Mouse (Mus musculus): ENCODE results near the gene Mab21l3. TPM values are rescaled to one million over a fixed set of nuclear protein-coding genes. Genes with fewer than 3 reads are reported as not detected.
A peak's percentile ranks its signal among the peaks of the same experiment; 100 is the strongest.

Mab21l3 gene
- total RNA-seq, 1 experiment from 2014 or later: not detected

- no peak for ATAC-seq (replicated peaks; ENCODE audit: low read depth, poor library complexity, severe bottlenecking)
These were observed 43.2 kb downstream of the Mab21l3 start for GRCm38 (mm10) chr3:101805562-101806004.

- no peak for ATAC-seq (replicated peaks; ENCODE audit: low read depth, poor library complexity, severe bottlenecking)
These were observed 43.7 kb downstream of the Mab21l3 start for GRCm38 (mm10) chr3:101804971-101805561.

GRCm38 (mm10) chr3:101804331-101804730, 44.4 kb downstream of the Mab21l3 start:
- ATAC-seq (replicated peaks; ENCODE audit: low read depth, poor library complexity, severe bottlenecking): no peak

DNA sequence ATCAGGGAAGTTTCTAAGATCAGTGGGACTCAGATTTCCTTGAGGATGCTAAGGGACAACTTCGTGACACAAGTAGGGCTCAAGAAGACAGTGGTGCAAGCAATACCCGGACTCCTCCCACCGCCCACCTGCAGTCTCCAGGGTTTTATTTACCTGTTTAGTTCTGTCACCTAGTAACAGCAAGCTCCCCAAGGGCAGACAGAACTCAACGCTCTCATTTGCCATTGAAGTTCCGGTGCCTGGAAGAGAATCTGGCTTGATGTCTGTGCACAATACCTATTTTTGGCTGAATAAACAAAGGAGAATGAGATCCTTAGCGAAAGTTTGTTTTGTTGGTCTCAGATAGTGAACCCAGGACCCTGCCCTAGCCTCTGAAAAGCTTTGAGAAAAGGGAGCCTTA, 45.0 kb downstream of the Mab21l3 start:
- ATAC-seq (replicated peaks; ENCODE audit: low read depth, poor library complexity, severe bottlenecking): no peak

GRCm38 (mm10) chr3:101802746-101803145, 46.0 kb downstream of the Mab21l3 start:
- no peak for ATAC-seq (replicated peaks; ENCODE audit: low read depth, poor library complexity, severe bottlenecking)

- ATAC-seq (replicated peaks; ENCODE audit: low read depth, poor library complexity, severe bottlenecking): no peak
These were observed 48.2 kb downstream of the Mab21l3 start for GRCm38 (mm10) chr3:101800596-101801018.

DNA sequence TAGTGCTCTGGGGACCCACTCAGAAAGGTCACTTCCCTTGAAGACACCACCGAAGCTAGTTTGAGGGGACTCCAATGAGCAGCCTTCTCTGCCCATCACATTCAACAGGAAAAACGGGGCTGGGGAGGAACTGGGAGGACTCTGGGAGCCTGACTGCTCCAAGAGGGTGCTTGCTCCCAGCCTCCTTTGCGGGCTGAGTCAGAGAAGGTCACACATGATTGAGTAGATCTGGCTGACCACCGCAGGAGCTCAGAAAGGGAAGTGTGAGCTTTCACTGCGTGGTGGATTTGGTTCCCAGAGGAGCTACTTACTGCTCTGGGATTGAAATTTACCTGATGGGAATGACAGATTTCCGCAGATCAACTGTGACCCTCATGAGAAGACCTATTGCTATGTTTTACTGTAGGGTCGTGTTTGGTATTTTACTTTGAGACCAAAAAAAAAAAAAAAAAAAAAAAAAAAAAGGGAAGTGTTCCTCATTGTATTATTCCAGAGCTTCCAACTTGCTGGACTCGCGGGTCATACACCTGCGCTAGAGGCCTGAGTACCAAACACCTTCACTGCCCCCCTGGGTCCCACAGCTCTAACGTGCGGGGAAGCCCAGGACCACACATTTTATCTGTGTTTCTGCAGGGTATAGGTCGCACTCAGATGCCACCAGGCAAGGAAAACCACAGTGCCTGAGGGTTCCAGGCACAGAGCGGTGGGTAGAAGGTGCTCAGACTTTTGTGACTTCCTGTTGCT, 48.7 kb downstream of the Mab21l3 start:
- ATAC-seq (replicated peaks; ENCODE audit: low read depth, poor library complexity, severe bottlenecking): peak; percentile 83

GRCm38 (mm10) chr3:101797830-101798709, 50.7 kb downstream of the Mab21l3 start:
- ATAC-seq (replicated peaks; ENCODE audit: low read depth, poor library complexity, severe bottlenecking): no peak

DNA sequence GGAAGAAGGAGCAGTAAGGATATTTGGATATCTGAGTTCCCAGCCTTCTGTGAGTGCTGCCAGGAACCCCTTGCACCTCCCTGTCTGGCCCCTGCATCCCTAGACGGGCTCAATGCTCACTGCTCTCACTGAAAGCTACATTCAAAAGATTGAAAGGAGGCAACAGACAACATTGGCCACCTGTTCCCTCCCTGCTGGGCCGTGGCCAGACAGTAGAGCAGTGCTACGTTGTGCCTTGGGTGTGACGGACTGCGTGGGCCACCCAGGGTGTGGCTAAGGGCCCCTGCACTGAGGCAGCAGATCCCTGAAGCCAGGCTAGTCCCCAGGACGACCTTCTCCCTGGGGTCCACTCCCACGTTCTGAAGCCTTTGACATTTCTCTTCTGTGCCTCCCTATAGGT, 52.5 kb downstream of the Mab21l3 start:
- ATAC-seq (replicated peaks; ENCODE audit: low read depth, poor library complexity, severe bottlenecking): no peak

DNA sequence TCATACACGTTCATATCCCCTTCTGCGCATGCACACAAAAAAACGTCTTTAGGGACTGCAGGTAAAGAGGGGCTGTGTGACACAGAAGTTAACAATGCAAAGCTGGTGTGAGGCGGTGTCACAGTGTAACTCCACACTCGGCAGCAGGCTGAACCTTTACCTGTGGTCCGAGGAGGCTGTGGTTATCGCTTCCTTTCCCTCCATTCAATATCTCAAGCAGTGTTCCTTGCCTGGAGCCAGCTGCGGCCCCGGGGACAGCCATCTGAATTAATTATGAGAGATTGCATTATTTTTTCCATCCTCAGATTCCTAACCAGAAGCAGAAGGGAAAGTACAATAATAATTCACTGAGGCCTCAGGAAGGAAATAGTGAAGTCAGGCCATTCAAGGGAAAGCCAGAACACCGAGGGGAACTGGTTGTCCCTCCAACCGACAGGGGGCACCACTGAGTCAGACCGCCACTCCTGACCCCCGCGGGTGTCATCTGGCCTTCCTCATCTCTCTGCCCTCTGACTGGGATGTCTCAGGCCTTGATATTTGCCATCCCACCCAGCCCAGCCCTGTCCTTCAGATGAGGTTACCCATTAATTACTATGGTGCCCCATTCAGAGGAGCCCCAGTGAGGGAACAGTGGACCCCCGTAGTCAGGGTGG, 53.2 kb downstream of the Mab21l3 start:
- no peak for ATAC-seq (replicated peaks; ENCODE audit: low read depth, poor library complexity, severe bottlenecking)

DNA sequence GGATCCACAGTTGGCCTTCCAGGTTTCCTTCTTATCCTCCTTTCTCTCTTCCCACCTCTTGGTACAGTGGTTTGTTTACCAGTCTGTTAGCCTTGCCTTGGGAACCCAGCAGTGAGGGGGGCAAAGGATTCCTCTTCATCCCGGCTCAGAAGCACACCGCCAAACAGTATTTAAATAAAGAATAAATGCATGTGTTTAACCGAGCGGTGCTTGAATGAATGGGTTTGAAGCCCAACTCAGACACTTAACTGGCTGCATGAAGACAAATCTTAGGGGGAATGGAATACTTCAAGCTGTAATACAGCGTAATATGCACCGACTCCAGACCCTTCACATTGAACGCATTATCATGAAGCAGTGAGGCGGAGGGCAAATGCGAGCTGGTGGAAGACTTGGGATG, 54.1 kb downstream of the Mab21l3 start:
- no peak for ATAC-seq (replicated peaks; ENCODE audit: low read depth, poor library complexity, severe bottlenecking)

DNA sequence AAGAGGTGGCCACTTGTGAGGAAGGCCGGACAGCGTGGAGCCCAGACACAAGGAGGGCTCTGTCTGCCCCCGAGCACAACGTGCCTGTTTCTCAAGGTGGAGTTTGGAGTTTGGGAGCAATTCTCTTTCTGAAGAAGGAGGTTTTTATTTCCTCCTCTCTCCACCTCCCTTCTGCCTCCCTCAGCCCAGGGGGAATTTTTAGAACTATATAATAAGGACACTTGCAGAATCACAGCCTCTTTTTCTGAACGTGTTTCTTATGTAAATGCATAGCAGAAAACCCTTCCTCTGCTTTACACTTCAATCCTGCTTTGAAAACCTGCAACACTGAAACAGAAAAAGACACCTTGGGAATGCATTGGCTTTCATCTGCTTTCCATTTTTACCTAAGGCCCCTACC, 54.7 kb downstream of the Mab21l3 start:
- ATAC-seq (replicated peaks; ENCODE audit: low read depth, poor library complexity, severe bottlenecking): no peak

GRCm38 (mm10) chr3:101792191-101792590, 56.6 kb downstream of the Mab21l3 start:
- ATAC-seq (replicated peaks; ENCODE audit: low read depth, poor library complexity, severe bottlenecking): no peak

GRCm38 (mm10) chr3:101784768-101785424, 63.9 kb downstream of the Mab21l3 start:
- no peak for ATAC-seq (replicated peaks; ENCODE audit: low read depth, poor library complexity, severe bottlenecking)

GRCm38 (mm10) chr3:101783793-101784192, 65.0 kb downstream of the Mab21l3 start:
- ATAC-seq (replicated peaks; ENCODE audit: low read depth, poor library complexity, severe bottlenecking): no peak

DNA sequence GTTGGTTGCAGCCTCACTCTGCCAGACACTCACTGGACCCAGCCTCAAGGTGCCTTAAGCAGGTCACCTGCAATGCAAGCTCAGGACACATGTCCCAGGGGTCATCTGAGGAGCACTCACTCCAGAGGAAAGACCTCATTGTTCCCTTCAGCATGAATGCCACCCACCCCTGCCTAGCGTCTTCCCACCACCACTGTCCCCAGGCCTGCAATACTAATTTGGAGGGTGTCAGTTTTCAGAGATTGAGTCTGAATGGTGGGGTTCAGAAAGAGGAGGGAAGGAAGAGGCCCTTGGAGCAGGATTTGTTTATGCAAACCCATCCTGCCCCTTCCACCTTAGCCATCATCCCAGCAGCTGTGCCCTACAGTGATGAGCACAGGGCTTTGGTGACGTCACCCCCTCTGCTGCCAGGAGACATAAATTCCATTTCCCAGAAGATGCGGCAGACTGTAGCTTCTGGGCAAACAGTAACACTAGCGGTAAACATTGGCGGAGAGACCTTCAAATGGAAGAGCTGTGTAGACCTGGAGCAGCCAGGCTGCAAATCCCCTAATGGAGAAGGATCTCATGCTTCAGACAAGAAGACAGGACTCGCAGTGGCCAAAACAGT, 67.8 kb downstream of the Mab21l3 start:
- ATAC-seq (replicated peaks; ENCODE audit: low read depth, poor library complexity, severe bottlenecking): no peak

GRCm38 (mm10) chr3:101778896-101779665, 69.7 kb downstream of the Mab21l3 start:
- ATAC-seq (replicated peaks; ENCODE audit: low read depth, poor library complexity, severe bottlenecking): peak; percentile 67

DNA sequence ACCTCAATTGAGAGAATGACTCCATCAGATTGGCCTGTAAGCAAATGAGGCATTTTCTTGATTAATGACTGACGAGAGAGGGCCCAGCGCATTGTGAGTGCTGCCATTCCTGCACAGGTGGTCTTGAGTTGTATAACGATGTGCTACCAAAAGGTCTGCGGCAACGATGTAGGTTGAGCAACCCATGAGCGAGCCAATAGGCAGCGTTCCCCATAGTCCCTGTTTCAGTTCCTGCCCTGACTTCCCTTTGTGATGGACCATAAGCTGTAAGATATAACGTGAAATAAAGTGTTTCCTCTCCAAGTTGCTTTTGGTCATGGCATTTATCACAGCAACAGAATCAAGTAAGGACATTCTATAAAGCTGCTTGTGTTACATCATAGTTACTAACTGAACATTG, 73.0 kb downstream of the Mab21l3 start:
- ATAC-seq (replicated peaks; ENCODE audit: low read depth, poor library complexity, severe bottlenecking): peak; percentile 84

DNA sequence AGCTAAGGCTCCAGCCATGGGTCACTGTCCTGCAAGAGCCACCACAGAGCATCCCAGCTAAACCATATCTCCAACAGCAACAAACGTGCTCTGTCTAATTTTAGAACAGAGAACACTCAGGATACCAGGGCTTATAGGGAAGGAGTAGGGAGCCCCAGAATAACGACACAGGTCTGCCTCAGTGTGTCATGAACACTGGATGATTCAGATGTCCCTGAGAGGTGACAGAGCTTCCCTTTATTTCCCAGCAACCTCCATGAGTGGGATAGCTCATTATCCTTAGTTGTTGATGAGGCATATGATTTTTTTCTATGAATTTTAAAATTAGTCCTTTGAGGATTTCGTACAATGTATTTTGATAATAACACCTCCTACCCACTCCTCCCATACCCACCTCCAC, 78.2 kb downstream of the Mab21l3 start:
- no peak for ATAC-seq (replicated peaks; ENCODE audit: low read depth, poor library complexity, severe bottlenecking)
